Mouse (Mus musculus): ENCODE data around the gene Tmem37. TPM values are rescaled to one million over a fixed set of nuclear protein-coding genes. Genes with fewer than 3 reads are reported as not detected.

The Tmem37 gene
- total and polyA plus RNA-seq, 2 experiments from 2014 or later = 6.8 to 7.8 TPM

GRCm38 (mm10) chr1:120120141-120120968, 46.5 kb upstream of the Tmem37 start:
- DNase-seq (ENCODE audit: low spot score) (peak; percentile 78), ATAC-seq (ENCODE audit: insufficient read depth, low read depth) (peak; percentile 74)
- Histone ChIP-seq H3K9ac (replicated peaks; ENCODE audit: low read depth, low read length) (peak overlapping the region; percentile 56), H3K4me3 (ENCODE audit: low read depth, low read length) (peak overlapping the region; percentile 65), H3K36me3 (replicated peaks; ENCODE audit: control insufficient read depth, insufficient read depth, low read length) (peaks cover 28% of the 10 kb centered on the region), H3K27me3 (ENCODE audit: control insufficient read depth, insufficient read depth, low read length) (no peaks in the 10 kb centered on the region), H3K27ac (ENCODE audit: low read depth) (peak overlapping the region; percentile 95), H3K9me3 (replicated peaks; ENCODE audit: control insufficient read depth, low read length) (no peaks in the 10 kb centered on the region), H3K4me2 (ENCODE audit: low read depth, low read length) (peak overlapping the region; percentile 77), H3K4me1 (ENCODE audit: control insufficient read depth, insufficient read depth) (peaks cover 27% of the 10 kb centered on the region)
- TF ChIP-seq EP300 (IDR thresholded peaks at IDR 0.05; ENCODE audit: low read depth) (no peak), CTCF (IDR thresholded peaks at IDR 0.05; ENCODE audit: low read depth) (no peak)
- WGBS = 2% methylated on average over 24 of the region's 24 CpGs

- Histone ChIP-seq H3K4me2 (ENCODE audit: low read depth, low read length) (peak overlapping the region; percentile 77), H3K27ac (ENCODE audit: low read depth) (peak overlapping the region; percentile 95), H3K36me3 (replicated peaks; ENCODE audit: control insufficient read depth, insufficient read depth, low read length) (peaks cover 38% of the 10 kb centered on the region), H3K4me1 (ENCODE audit: control insufficient read depth, insufficient read depth) (peaks cover 24% of the 10 kb centered on the region), H3K27me3 (ENCODE audit: control insufficient read depth, insufficient read depth, low read length) (no peaks in the 10 kb centered on the region), H3K9ac (replicated peaks; ENCODE audit: low read depth, low read length) (peak overlapping the region; percentile 56; the same call in 1 of the 2 replicates), H3K4me3 (ENCODE audit: low read depth, low read length) (peak overlapping the region; percentile 65), H3K9me3 (replicated peaks; ENCODE audit: control insufficient read depth, low read length) (no peaks in the 10 kb centered on the region)
- 77% methylated on average over 4 of the region's 4 CpGs for WGBS
- DNase-seq (ENCODE audit: low spot score) (no peak), ATAC-seq (ENCODE audit: insufficient read depth, low read depth) (no peak)
- TF ChIP-seq CTCF (IDR thresholded peaks at IDR 0.05; ENCODE audit: low read depth) = no peak
- TF ChIP-seq EP300 (IDR thresholded peaks at IDR 0.05; ENCODE audit: low read depth) = no peak
Measured at GRCm38 (mm10) chr1:120119389-120119788, 45.5 kb upstream of the Tmem37 start.

GRCm38 (mm10) chr1:120118854-120119253, 45.0 kb upstream of the Tmem37 start:
- H3K9me3 ChIP-seq (replicated peaks; ENCODE audit: control insufficient read depth, low read length) = no peaks in the 10 kb centered on the region
- TF ChIP-seq CTCF (IDR thresholded peaks at IDR 0.05; ENCODE audit: low read depth) = no peak
- no peak for TF ChIP-seq EP300 (IDR thresholded peaks at IDR 0.05; ENCODE audit: low read depth)
- H3K4me1 ChIP-seq (ENCODE audit: control insufficient read depth, insufficient read depth) = peaks cover 24% of the 10 kb centered on the region
- no peak overlapping the region for H3K4me3 ChIP-seq (ENCODE audit: low read depth, low read length)
- H3K27me3 ChIP-seq (ENCODE audit: control insufficient read depth, insufficient read depth, low read length) = no peaks in the 10 kb centered on the region
- H3K4me2 ChIP-seq (ENCODE audit: low read depth, low read length) = peak overlapping the region; percentile 77; the same call in 1 of the 2 replicates
- H3K27ac ChIP-seq (ENCODE audit: low read depth) = 0 out of 2 replicates have a peak overlapping the region, but pooled peaks have one; percentile 95
- ATAC-seq (ENCODE audit: insufficient read depth, low read depth) = no peak
- peak overlapping the region; percentile 42; the same call in 1 of the 2 replicates for H3K9ac ChIP-seq (replicated peaks; ENCODE audit: low read depth, low read length)
- WGBS = 90% methylated on average over 2 of the region's 2 CpGs
- no peak for DNase-seq (ENCODE audit: low spot score)
- peaks cover 43% of the 10 kb centered on the region for H3K36me3 ChIP-seq (replicated peaks; ENCODE audit: control insufficient read depth, insufficient read depth, low read length)

GRCm38 (mm10) chr1:120116106-120116505, 42.2 kb upstream of the Tmem37 start:
- Histone ChIP-seq H3K27ac (ENCODE audit: low read depth) (peak overlapping the region; percentile 69), H3K27me3 (ENCODE audit: control insufficient read depth, insufficient read depth, low read length) (no peaks in the 10 kb centered on the region), H3K4me2 (ENCODE audit: low read depth, low read length) (no peak overlapping the region), H3K4me1 (ENCODE audit: control insufficient read depth, insufficient read depth) (peaks cover 24% of the 10 kb centered on the region), H3K9me3 (replicated peaks; ENCODE audit: control insufficient read depth, low read length) (no peaks in the 10 kb centered on the region), H3K9ac (replicated peaks; ENCODE audit: low read depth, low read length) (no peak overlapping the region; the same call in 1 of the 2 replicates), H3K36me3 (replicated peaks; ENCODE audit: control insufficient read depth, insufficient read depth, low read length) (peaks cover 65% of the 10 kb centered on the region), H3K4me3 (ENCODE audit: low read depth, low read length) (no peak overlapping the region)
- DNase-seq (ENCODE audit: low spot score) (peak; percentile 25), ATAC-seq (ENCODE audit: insufficient read depth, low read depth) (no peak)
- WGBS = 47% methylated on average over 11 of the region's 11 CpGs
- TF ChIP-seq CTCF (IDR thresholded peaks at IDR 0.05; ENCODE audit: low read depth) = no peak
- TF ChIP-seq EP300 (IDR thresholded peaks at IDR 0.05; ENCODE audit: low read depth) = no peak

GRCm38 (mm10) chr1:120115671-120116081, 41.8 kb upstream of the Tmem37 start:
- Histone ChIP-seq H3K9ac (replicated peaks; ENCODE audit: low read depth, low read length) (no peak overlapping the region; the same call in 1 of the 2 replicates), H3K27ac (ENCODE audit: low read depth) (peak overlapping the region; percentile 69), H3K9me3 (replicated peaks; ENCODE audit: control insufficient read depth, low read length) (no peaks in the 10 kb centered on the region), H3K36me3 (replicated peaks; ENCODE audit: control insufficient read depth, insufficient read depth, low read length) (peaks cover 65% of the 10 kb centered on the region), H3K4me1 (ENCODE audit: control insufficient read depth, insufficient read depth) (peaks cover 24% of the 10 kb centered on the region), H3K27me3 (ENCODE audit: control insufficient read depth, insufficient read depth, low read length) (no peaks in the 10 kb centered on the region), H3K4me3 (ENCODE audit: low read depth, low read length) (no peak overlapping the region), H3K4me2 (ENCODE audit: low read depth, low read length) (no peak overlapping the region)
- no peak for DNase-seq (ENCODE audit: low spot score)
- no peak for TF ChIP-seq CTCF (IDR thresholded peaks at IDR 0.05; ENCODE audit: low read depth)
- TF ChIP-seq EP300 (IDR thresholded peaks at IDR 0.05; ENCODE audit: low read depth) = no peak
- WGBS = 61% methylated on average over 9 of the region's 9 CpGs
- ATAC-seq (ENCODE audit: insufficient read depth, low read depth) = no peak
